Mouse (Mus musculus) midbrain, embryonic 15.5 days (tissue): Measurements from ENCODE around the gene Helq. TPM values are rescaled to one million over a fixed set of nuclear protein-coding genes. Genes with fewer than 3 reads are reported as not detected.

Source experiments
- ATAC-seq: fragments of 200-750 bp; cut with Nextera tagmentation; replicated peaks from 2 replicates; pipeline ENCODE4 v1.8.0; 2017; ENCODE audit warnings: moderate TSS enrichment
- H3K27ac ChIP-seq: fragments of 300-500 bp; sonication (generic); 2 replicates; pipeline ENCODE4 v1.5.1; 2015; ENCODE audit warnings: mild to moderate bottlenecking, inconsistent platforms
- H3K27me3 ChIP-seq: fragments of 300-500 bp; sonication (generic); replicated peaks from 2 replicates; pipeline ENCODE4 v1.6.1; 2015; ENCODE audit warnings: inconsistent platforms
- H3K36me3 ChIP-seq: fragments of 300-500 bp; sonication (generic); replicated peaks from 2 replicates; pipeline ENCODE4 v1.6.1; 2015; ENCODE audit warnings: inconsistent platforms
- H3K4me1 ChIP-seq: fragments of 300-500 bp; sonication (generic); 2 replicates; pipeline ENCODE4 v1.6.1; 2015; ENCODE audit warnings: inconsistent platforms
- H3K4me2 ChIP-seq: fragments of 300-500 bp; sonication (generic); 2 replicates; pipeline ENCODE4 v1.6.1; 2015; ENCODE audit warnings: inconsistent platforms, mild to moderate bottlenecking, moderate library complexity
- H3K4me3 ChIP-seq: fragments of 300-500 bp; sonication (generic); 2 replicates; pipeline ENCODE4 v1.5.1; 2015; ENCODE audit warnings: mild to moderate bottlenecking, inconsistent platforms
- H3K9ac ChIP-seq: fragments of 300-500 bp; sonication (generic); 2 replicates; pipeline ENCODE4 v1.6.1; 2015; ENCODE audit warnings: mild to moderate bottlenecking, inconsistent platforms
- H3K9me3 ChIP-seq: fragments of 300-500 bp; sonication (generic); 2 replicates; pipeline ENCODE4 v1.6.1; 2016; ENCODE audit warnings: inconsistent platforms
- WGBS: fragments of 180-500 bp; shearing (Covaris S2); methylation state at CpG from one replicate; pipeline ENCODE4 v1.1.7; 2015; ENCODE audit warnings: mixed read lengths; 5-methylcytosine and 5-hydroxymethylcytosine counted together
- polyA plus RNA-seq: library from polyadenylated mRNA; unstranded; fragments of >200 nt; fragmentation: Nextera tagmentation; extraction: Ambion mirVana; gene quantifications from 2 replicates; pipeline ENCODE4 v1.2.1, GENCODE M21; 2015

Helq gene
- polyA plus RNA-seq, 1 experiment from 2014 or later, result 22.2 TPM

DNA sequence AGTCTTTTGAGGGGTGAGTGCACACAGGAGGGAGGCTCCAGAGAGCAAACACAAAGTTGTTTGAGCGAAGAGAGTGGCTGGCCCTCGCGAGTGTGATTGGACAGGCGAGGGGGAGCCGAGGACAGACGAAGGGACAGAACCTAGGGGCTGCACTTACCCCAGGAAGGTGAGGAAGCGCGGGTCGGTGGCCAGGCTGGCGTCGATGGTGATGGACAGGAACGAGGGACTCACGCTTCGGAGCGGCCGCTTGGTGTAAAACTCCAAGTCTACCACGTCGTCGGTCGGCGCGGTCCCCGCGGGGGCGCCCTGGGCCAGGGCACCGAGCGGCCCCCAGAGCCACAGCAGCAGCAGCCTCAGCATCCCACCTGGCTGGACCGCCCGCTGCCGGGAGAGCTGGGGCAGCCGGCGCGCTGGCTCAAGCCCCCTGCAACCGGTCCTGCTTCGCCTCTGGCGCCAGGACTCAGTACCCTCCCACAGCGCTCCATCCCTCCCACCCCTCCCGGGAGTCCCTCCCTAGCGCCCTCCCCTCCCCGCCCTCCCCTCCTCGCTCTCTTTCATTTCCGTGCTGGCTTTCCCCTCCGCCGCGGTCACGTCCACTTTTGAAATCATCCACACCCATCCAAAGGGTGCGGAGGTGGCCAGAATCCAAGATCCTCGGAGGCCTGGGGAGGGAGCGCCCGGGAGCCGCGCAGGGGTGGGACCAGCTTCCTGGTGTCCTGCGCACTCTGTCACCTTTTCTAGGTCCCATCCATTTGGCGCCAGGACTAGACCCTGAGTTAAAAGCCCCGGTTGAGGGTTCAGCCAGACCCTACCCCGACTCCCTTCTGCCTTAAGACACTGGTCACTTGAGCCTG is 78.9 kb downstream of the Helq start, which contains the start of gene Hpse:
Gene Hpse, minus strand, starts transcription at position 482 of the 854 bp plus-strand sequence.
- ATAC-seq, result peak; percentile 73
- Histone ChIP-seq H3K4me2 (peak within 1 kb of the TSS; percentile 98), H3K36me3 (no peaks in the 10 kb centered on the region), H3K4me1 (peaks cover 13% of the 10 kb centered on the region), H3K9ac (peak within 1 kb of the TSS; percentile 34), H3K27me3 (peaks cover 13% of the 10 kb centered on the region; the same call in 1 of the 2 replicates), H3K27ac (no peak within 1 kb of the TSS), H3K9me3 (no peaks in the 10 kb centered on the region), H3K4me3 (peak within 1 kb of the TSS; percentile 48)
- WGBS, result under 1% methylated on average over 51 of the region's 56 CpGs

DNA sequence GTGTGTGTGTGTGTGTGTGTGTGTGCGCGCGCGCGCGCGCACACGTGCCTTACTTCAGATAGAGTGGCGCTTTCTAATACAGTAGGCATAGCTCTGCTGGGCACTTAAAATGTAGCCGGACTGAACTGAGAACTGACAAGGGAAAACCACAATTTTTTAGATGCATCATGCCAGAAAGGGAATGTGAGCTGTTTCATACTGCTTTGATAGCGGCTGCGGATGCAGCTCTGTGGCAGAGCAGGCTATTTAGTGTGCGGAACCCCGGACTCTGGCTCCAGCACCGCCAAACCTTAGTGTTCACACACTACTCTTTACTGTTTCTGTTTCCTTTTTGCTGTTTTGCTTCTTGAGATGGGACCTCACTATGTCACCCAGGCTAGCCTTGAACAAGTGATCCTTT is 81.6 kb downstream of the Helq start:
- peaks cover 13% of the 10 kb centered on the region for H3K4me1 ChIP-seq
- no peak overlapping the region for H3K9ac ChIP-seq
- H3K9me3 ChIP-seq, result no peaks in the 10 kb centered on the region
- H3K27ac ChIP-seq, result no peak overlapping the region
- H3K4me3 ChIP-seq, result no peak overlapping the region
- H3K36me3 ChIP-seq, result no peaks in the 10 kb centered on the region
- WGBS, result 95% methylated on average over 15 of the region's 15 CpGs
- H3K27me3 ChIP-seq, result peaks cover 13% of the 10 kb centered on the region; the same call in 1 of the 2 replicates
- no peak for ATAC-seq
- H3K4me2 ChIP-seq, result no peak overlapping the region

Other genes with a start within 250 kb of the Helq start
- 0.49 and 0.71 TPM in 2 replicates for gene Plac8, start 226.4 kb downstream of the Helq start, polyA plus RNA-seq
- 48.4 and 49.2 TPM in 2 replicates for gene Coq2, start 123.5 kb downstream of the Helq start, polyA plus RNA-seq
- 0.09 and 0.20 TPM in 2 replicates for gene Hpse, start 78.9 kb downstream of the Helq start, polyA plus RNA-seq
- 140 and 144 TPM in 2 replicates for gene Mrps18c, start within 50 bp of the Helq start, polyA plus RNA-seq
- 12.8 and 13.2 TPM in 2 replicates for gene Abraxas1, start 22.4 kb upstream of the Helq start, polyA plus RNA-seq
- 0.36 and 0.41 TPM in 2 replicates for gene Gpat3, start 47.1 kb upstream of the Helq start, polyA plus RNA-seq